Mouse (Mus musculus) urinary bladder, postnatal 4 days (tissue): ENCODE results near the gene Fgf9.

ENCODE experiments used
- DNase-seq, 2 experiments: peaks; one replicate each; pipeline ENCODE4 v3.0.0; 2021 to 2022; ENCODE audit warnings: low spot score in 2 of 2

The Fgf9 gene

GRCm38 (mm10) chr14:58089486-58089885, 19.1 kb downstream of the Fgf9 start:
- no peak for DNase-seq

GRCm38 (mm10) chr14:58091321-58091720, 21.0 kb downstream of the Fgf9 start:
- DNase-seq = no peak

GRCm38 (mm10) chr14:58099599-58099998, 29.3 kb downstream of the Fgf9 start:
- no peak for DNase-seq

GRCm38 (mm10) chr14:58101298-58101697, 31.0 kb downstream of the Fgf9 start:
- DNase-seq = no peak

- DNase-seq = no peak
Observed at GRCm38 (mm10) chr14:58104266-58104665, 33.9 kb downstream of the Fgf9 start.

GRCm38 (mm10) chr14:58105596-58105995, 35.2 kb downstream of the Fgf9 start:
- no peak for DNase-seq

GRCm38 (mm10) chr14:58109601-58110000, 39.3 kb downstream of the Fgf9 start:
- no peak for DNase-seq

- DNase-seq = no peak
Observed at GRCm38 (mm10) chr14:58111562-58111961, 41.2 kb downstream of the Fgf9 start.

GRCm38 (mm10) chr14:58112341-58112740, 42.0 kb downstream of the Fgf9 start:
- no peak for DNase-seq

GRCm38 (mm10) chr14:58113180-58113579, 42.8 kb downstream of the Fgf9 start:
- DNase-seq = no peak

GRCm38 (mm10) chr14:58114146-58114545, 43.8 kb downstream of the Fgf9 start:
- no peak for DNase-seq

GRCm38 (mm10) chr14:58124625-58125024, 54.3 kb downstream of the Fgf9 start:
- DNase-seq = no peak

- DNase-seq = no peak
Observed at GRCm38 (mm10) chr14:58126508-58126907, 56.2 kb downstream of the Fgf9 start.

- no peak for DNase-seq
Observed at GRCm38 (mm10) chr14:58139506-58140055, 69.2 kb downstream of the Fgf9 start.

- DNase-seq = no peak
Observed at GRCm38 (mm10) chr14:58149637-58150470, 79.5 kb downstream of the Fgf9 start.

- no peak for DNase-seq
Observed at GRCm38 (mm10) chr14:58150471-58150855, 80.1 kb downstream of the Fgf9 start.

GRCm38 (mm10) chr14:58152110-58152509, 81.8 kb downstream of the Fgf9 start:
- DNase-seq = no peak

GRCm38 (mm10) chr14:58153470-58154416, 83.4 kb downstream of the Fgf9 start:
- no peak for DNase-seq

GRCm38 (mm10) chr14:58160624-58161023, 90.3 kb downstream of the Fgf9 start:
- no peak for DNase-seq
